Mouse (Mus musculus): ENCODE data around the gene Fos. TPM values are rescaled to one million over a fixed set of nuclear protein-coding genes. Genes with fewer than 3 reads are reported as not detected.

Gene Fos
- polyA plus RNA-seq, 1 experiment: 37.8 TPM

GRCm38 (mm10) chr12:85483155-85483554, 9.5 kb downstream of the Fos start:
- no peak for TF ChIP-seq POLR2A (IDR thresholded peaks at IDR 0.05; ENCODE audit: borderline replicate concordance, extremely low read depth, low read depth, low read length)
- 0 out of 2 replicates have a peak, but pooled peaks have one; percentile 17 for TF ChIP-seq CTCF (IDR thresholded peaks at IDR 0.05; ENCODE audit: insufficient read depth, low read length)
- DNase-seq: no peak
- WGBS: 50% methylated on average over 4 of the region's 4 CpGs
- Histone ChIP-seq H3K4me1 (ENCODE audit: control insufficient read depth, insufficient read depth, low read length) (peaks cover 10% of the 10 kb centered on the region), H3K4me3 (replicated peaks; ENCODE audit: extremely low read depth, low read depth, low read length) (no peak overlapping the region)

- WGBS: 48% methylated on average over 2 of the region's 2 CpGs
- TF ChIP-seq POLR2A (IDR thresholded peaks at IDR 0.05; ENCODE audit: borderline replicate concordance, extremely low read depth, low read depth, low read length) (no peak), CTCF (IDR thresholded peaks at IDR 0.05; ENCODE audit: insufficient read depth, low read length) (no peak)
- Histone ChIP-seq H3K4me3 (replicated peaks; ENCODE audit: extremely low read depth, low read depth, low read length) (no peak overlapping the region), H3K4me1 (ENCODE audit: control insufficient read depth, insufficient read depth, low read length) (peaks cover 10% of the 10 kb centered on the region)
- no peak for DNase-seq
Measured at GRCm38 (mm10) chr12:85484655-85485054, 11.0 kb downstream of the Fos start.

DNA sequence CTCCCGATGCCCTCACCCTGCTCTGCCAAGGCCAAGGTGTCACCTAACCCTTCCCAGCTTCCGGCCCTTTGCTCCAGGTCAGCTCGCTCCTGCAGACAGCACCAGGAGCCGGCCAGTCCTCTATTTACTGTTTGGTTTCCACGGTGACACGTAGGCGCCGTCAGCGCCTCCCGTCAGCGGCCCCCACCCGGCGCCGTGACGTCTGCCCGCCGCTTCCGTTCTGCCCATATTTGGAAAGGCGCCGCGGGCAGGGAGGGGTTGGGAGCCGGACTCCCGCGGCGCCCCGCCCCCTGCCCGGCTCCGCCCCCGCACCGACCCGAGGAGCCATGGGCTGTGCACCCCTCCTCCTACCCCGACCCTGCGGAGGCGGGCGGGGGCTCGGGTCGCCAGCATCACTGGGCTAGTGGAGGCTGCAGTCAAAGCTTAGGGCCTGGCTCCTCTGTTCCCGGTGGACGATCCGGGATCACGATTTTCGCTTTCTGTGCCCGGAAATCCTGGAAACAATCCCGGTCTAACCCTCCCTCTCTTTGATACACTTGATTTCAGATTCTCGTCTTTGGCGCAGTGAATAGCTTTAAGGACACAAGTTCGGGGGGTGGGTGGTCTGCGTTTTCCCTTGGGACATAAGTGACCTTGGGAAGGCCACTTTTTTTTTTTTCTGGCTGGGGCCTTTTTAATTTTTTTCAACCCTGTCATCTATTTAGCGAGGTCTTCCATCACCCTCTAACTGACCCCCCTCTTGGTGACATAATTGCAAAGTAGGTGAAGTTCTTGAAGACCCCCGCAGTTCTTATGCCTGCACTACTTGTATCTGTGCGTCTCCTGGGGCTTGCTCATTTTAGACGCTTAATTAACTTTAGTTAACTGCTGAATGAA, 12.4 kb downstream of the Fos start:
- Histone ChIP-seq H3K4me3 (replicated peaks; ENCODE audit: extremely low read depth, low read depth, low read length) (peak overlapping the region; percentile 91), H3K4me1 (ENCODE audit: control insufficient read depth, insufficient read depth, low read length) (peaks cover 10% of the 10 kb centered on the region)
- peak; percentile 97 for DNase-seq
- TF ChIP-seq CTCF (IDR thresholded peaks at IDR 0.05; ENCODE audit: insufficient read depth, low read length) (no peak), POLR2A (IDR thresholded peaks at IDR 0.05; ENCODE audit: borderline replicate concordance, extremely low read depth, low read depth, low read length) (peak; percentile 83; the same call in 1 of the 2 replicates)
- WGBS: under 1% methylated on average over 50 of the region's 52 CpGs

DNA sequence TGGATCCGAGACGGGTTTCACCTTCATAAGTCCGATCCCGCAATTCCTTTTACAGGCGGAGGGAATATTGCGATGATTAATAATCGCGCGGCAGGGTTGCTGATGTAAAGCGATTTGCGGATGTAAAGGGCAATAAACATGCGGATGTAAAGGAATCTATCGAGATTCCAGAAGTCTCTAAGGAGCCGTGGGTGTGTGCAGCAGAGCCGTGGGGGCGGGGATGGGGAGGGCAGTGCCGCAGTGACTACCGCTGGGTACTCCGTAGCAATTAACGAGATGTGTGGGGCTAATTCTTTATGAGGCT, 13.0 kb downstream of the Fos start:
- WGBS: under 1% methylated on average over 20 of the region's 20 CpGs
- Histone ChIP-seq H3K4me3 (replicated peaks; ENCODE audit: extremely low read depth, low read depth, low read length) (peak overlapping the region; percentile 9), H3K4me1 (ENCODE audit: control insufficient read depth, insufficient read depth, low read length) (peaks cover 10% of the 10 kb centered on the region)
- no peak for TF ChIP-seq POLR2A (IDR thresholded peaks at IDR 0.05; ENCODE audit: borderline replicate concordance, extremely low read depth, low read depth, low read length)
- DNase-seq: no peak

DNA sequence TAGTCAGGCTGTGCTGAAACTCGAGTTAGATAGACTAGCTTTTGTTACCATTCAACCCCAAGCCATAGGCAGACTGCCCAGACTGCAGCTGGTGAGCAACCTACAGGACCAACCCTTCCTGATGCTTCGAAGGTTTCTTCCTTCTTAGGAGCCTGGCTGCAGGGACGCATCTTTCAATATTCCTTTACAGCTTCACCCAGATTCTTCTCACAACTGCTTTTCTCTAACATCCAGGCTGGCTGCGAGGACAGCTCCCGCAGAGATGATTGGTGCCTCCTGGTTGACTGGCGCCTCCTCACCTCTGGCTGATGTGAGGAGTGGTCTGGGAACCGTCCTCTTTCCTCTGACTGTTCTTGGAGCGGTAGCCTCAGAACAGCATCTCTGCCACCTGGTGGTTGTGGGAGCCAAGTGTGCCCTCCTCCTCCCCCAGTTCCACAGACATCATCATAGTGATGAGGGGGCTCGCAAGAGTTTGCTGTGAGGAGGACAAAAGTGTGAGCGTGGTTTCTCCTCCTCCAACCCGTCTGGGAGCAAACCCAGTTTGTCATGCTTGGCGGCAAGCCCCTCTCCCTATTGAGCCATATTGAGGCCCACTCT, 14.0 kb downstream of the Fos start:
- peak; percentile 79 for DNase-seq
- Histone ChIP-seq H3K4me1 (ENCODE audit: control insufficient read depth, insufficient read depth, low read length) (peaks cover 10% of the 10 kb centered on the region), H3K4me3 (replicated peaks; ENCODE audit: extremely low read depth, low read depth, low read length) (peak overlapping the region; percentile 54)
- TF ChIP-seq POLR2A (IDR thresholded peaks at IDR 0.05; ENCODE audit: borderline replicate concordance, extremely low read depth, low read depth, low read length) (no peak), CTCF (IDR thresholded peaks at IDR 0.05; ENCODE audit: insufficient read depth, low read length) (peak; percentile 92)
- 3% methylated on average over 12 of the region's 12 CpGs for WGBS

- no peak for DNase-seq
- H3K4me3 ChIP-seq (replicated peaks; ENCODE audit: extremely low read depth, low read depth, low read length): no peak overlapping the region
- 72% methylated on average over 7 of the region's 7 CpGs for WGBS
- H3K4me1 ChIP-seq (ENCODE audit: control insufficient read depth, insufficient read depth, low read length): peaks cover 10% of the 10 kb centered on the region
- TF ChIP-seq CTCF (IDR thresholded peaks at IDR 0.05; ENCODE audit: insufficient read depth, low read length) (no peak), POLR2A (IDR thresholded peaks at IDR 0.05; ENCODE audit: borderline replicate concordance, extremely low read depth, low read depth, low read length) (no peak)
Measured at GRCm38 (mm10) chr12:85489232-85489886, 15.7 kb downstream of the Fos start.

GRCm38 (mm10) chr12:85490096-85490820, 16.6 kb downstream of the Fos start:
- 73% methylated on average over 10 of the region's 10 CpGs for WGBS
- DNase-seq: no peak
- TF ChIP-seq CTCF (IDR thresholded peaks at IDR 0.05; ENCODE audit: insufficient read depth, low read length): no peak

DNA sequence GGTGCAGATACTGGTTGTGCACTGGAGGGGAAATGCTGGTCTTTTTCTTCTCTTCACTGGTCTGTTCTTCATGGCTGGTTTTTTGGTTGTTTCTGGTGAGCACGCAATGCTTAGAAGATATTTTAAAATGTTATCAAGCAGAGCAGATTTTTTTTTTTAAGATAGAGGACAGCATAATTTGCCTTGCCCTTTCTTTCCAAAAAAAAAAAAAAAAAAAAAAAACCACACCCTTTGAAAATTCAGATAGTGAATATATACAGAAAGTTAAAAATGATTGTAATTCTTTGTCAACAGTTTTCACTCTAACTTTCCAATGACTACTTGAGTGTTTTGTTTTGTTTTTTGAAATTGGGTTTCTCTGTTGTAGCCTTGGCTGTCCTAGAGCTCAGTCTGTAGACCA, 17.3 kb downstream of the Fos start:
- DNase-seq: no peak
- H3K4me3 ChIP-seq (replicated peaks; ENCODE audit: extremely low read depth, low read depth, low read length): no peak overlapping the region
- 96% methylated on average over 1 of the region's 1 CpGs for WGBS
- TF ChIP-seq CTCF (IDR thresholded peaks at IDR 0.05; ENCODE audit: insufficient read depth, low read length) (no peak), POLR2A (IDR thresholded peaks at IDR 0.05; ENCODE audit: borderline replicate concordance, extremely low read depth, low read depth, low read length) (no peak)
- peaks cover 6% of the 10 kb centered on the region for H3K4me1 ChIP-seq (ENCODE audit: control insufficient read depth, insufficient read depth, low read length)

More at GRCm38 (mm10) chr12:85490096-85490820, 16.6 kb downstream of the Fos start:
- Histone ChIP-seq H3K4me1 (ENCODE audit: control insufficient read depth, insufficient read depth, low read length) (peaks cover 9% of the 10 kb centered on the region), H3K4me3 (replicated peaks; ENCODE audit: extremely low read depth, low read depth, low read length) (no peak overlapping the region)

DNA sequence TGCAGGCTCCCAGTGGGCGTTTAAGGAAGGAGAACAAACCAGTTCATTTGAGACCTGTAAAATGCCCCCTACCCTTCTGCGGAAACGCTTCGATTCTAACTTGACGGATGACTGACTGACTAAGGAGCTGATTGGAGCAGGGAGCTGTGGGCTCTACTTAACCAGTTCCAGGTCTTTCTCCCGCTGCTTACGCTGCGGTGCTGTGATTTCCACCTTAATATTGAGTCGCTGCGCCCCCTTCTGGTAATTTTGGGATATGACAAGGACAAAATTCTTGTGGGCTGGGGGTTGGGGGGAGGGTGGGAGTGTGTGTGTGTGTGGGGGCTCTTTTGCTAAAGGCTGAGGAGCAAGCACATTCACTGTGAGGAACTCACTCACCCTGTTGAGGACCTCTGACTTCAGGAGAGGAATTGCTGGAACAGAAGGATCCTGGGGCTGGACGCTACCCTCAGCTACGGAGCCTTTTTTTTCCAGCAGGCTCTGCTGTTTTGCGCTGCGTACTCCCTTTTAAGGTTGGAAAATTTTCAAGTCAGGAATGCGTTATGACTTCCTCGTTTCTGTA, 18.5 kb downstream of the Fos start:
- Histone ChIP-seq H3K4me1 (ENCODE audit: control insufficient read depth, insufficient read depth, low read length) (peaks cover 5% of the 10 kb centered on the region), H3K4me3 (replicated peaks; ENCODE audit: extremely low read depth, low read depth, low read length) (no peak overlapping the region)
- no peak for DNase-seq
- TF ChIP-seq CTCF (IDR thresholded peaks at IDR 0.05; ENCODE audit: insufficient read depth, low read length) (peak; percentile 57), POLR2A (IDR thresholded peaks at IDR 0.05; ENCODE audit: borderline replicate concordance, extremely low read depth, low read depth, low read length) (no peak)
- 17% methylated on average over 16 of the region's 16 CpGs for WGBS
